Mouse (Mus musculus): ENCODE data around the gene Atg10.

The Atg10 gene

DNA sequence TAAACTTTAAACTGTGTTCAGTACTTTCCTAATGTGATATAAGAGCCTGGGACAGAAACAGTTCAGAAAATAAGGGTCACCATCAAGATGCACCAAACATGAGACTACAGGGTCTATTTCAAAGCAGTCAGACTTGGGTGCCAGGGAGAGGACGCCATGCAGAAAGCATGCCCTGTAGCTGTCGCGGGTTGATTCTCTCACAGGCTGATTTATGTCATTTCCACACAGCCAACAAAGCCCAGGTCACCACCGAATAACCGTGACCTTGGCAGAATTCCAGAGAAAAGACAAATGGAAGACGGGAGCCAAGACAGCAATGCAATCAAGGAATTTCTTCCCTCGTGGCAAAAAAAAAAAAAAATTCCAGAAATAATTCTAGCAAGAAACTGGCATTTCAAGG lies 94.7 kb downstream of the Atg10 start:
- DNase-seq (ENCODE audit: low spot score in 2 of 2) = no peak

GRCm38 (mm10) chr13:91128581-91128980 lies 95.2 kb downstream of the Atg10 start:
- DNase-seq (ENCODE audit: low spot score in 2 of 2) = no peak

DNA sequence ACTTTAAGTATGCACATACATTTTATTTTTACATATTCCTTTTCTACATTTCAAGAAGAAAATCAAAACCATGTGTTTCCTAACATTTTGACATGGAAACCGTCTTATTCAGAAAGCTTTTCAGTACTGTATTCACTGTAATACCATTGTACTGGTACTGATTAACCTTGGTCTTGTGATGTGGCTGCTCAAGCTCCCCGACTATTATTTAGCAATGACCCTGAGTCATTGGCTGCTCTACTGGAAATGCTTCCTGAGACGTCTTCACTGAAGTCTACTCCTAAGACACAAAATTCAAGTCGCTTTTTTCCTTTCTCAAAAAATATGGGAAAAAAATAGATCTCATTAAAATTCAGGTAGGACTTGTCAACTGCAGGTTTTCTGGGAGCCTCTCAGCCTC lies 105.6 kb downstream of the Atg10 start:
- no peak for DNase-seq (ENCODE audit: low spot score in 2 of 2)

GRCm38 (mm10) chr13:91114880-91115279 lies 108.9 kb downstream of the Atg10 start:
- no peak for DNase-seq (ENCODE audit: low spot score in 2 of 2)

DNA sequence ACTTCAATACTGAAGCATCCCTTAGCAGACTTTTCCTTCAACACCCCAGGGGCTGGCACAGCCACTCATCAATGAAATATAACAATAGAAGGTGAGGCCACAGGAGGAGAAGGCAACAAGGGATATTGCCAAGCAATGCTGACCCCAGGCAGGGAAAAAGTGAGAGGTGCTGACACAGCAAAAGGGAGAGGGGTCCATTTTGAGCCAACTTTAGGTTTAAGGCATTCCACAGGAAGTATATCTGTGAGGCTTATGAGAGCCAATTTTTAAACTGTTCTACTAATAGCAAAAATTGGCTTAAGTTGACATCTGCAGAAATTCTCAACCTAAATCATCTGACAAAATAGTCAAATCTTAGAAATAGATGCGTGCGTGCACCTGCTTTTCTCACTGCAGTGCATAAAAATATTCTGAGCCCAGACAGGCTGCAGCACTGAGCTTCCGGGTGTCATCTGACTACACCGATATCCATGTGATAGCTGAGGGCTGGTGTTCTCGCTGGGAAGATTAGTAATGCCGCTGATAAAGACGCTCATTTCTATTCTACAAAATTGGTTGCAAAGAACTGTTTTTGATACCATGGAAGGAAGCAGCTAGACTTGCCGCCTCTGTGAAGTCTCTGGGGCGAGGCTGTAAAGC lies 116.3 kb downstream of the Atg10 start:
- no peak for DNase-seq (ENCODE audit: low spot score in 2 of 2)

DNA sequence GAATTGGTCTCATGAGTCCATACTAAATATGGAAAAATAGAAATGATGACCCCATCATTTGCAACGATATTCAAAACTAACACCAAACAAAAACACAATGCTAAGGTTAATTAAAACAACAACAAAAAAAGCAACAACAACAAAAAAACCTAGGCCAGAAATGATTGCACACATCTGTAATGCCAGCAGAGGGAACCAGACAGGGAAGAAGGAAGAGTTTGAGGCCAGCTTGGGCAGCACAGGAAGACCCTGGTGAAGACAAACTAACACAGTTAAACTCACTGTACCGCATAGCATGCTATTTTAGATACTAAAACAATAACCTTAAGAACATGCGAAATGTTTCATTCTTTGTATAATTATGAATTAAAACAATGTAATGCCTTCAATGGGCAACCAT lies 121.5 kb downstream of the Atg10 start:
- DNase-seq (ENCODE audit: low spot score in 2 of 2) = no peak

DNA sequence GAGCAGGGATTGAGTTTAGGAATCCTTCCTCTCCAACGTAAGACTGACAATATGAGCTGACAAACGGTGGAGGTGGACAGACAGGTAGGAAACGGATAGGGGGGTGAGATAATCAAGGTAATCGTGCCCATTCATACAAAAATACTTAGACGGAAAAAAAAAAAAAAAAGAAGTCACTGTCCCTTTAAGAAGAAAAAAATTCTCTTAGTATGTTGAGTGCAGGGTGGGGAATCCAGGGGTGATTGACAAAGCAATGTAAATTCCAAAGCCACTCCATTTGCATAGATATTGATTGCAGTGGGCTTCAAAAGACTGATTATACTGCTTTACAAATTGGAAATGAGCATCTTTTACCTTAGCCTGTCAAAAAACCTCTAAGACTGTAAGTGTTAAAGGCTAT lies 123.4 kb downstream of the Atg10 start:
- no peak for DNase-seq (ENCODE audit: low spot score in 2 of 2)

DNA sequence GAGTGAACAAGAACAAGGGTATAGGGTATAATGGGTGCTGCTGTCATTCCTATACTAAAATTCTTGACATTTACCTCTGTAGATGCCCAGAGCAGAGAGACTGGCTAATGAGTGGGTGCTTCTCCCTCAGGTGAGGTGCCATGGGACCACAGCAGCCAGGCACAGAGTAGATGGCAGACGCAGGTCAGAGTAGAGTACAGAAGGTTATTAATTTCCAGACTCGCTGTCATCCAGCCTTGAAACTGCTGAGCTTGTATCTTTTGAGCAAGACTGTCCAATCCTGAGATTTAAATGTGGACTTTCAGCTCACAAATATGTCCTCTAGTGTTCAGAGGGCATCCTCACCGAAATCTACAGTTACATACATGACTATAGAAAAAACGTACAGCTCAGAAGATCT lies 128.9 kb downstream of the Atg10 start:
- no peak for DNase-seq (ENCODE audit: low spot score in 2 of 2)

DNA sequence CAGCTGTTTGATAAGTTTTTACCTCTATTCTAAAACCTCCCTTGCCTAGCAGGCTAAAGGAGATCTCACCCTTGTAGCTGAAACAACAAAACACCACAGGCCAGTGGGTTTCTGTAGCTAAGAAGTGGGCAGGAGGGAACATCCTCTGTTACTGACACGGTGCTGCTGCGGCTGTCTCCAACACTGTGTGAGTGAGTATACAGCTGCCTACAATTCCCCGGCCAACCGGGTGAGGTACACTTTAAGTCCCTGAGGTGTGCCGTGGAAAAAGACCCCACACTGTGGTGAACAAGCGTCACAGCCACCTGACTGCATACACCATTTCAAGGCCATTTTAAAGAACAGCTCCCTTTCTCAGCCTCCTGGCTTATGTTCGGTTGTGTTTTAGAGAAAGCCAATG lies 129.6 kb downstream of the Atg10 start:
- peak; percentile 8 to 15 for DNase-seq (ENCODE audit: low spot score in 2 of 2)

GRCm38 (mm10) chr13:91093610-91094009 lies 130.2 kb downstream of the Atg10 start:
- DNase-seq (ENCODE audit: low spot score in 2 of 2) = no peak

DNA sequence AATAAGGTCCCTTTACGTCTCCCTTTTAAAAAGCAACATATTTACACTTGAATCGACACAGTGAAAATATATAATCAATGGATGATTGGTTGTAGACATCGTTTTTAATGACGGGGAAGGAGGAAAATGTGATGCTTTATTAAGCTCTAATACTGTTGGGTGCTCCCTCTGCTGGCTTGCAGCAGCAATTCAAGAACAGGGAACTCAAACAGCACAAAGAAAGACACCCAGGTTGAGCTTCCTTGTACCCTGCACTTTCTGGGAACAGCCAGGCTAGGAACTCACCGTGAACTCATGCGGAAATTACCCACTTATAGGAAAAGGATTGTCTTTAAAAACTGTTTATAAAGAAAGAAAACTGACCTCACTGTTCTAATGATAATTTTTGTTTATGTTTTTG lies 130.6 kb downstream of the Atg10 start:
- DNase-seq (ENCODE audit: low spot score in 2 of 2) = peak in 1 of 2 experiments; percentile 18

GRCm38 (mm10) chr13:91091731-91092190 lies 132.0 kb downstream of the Atg10 start:
- DNase-seq (ENCODE audit: low spot score in 2 of 2) = no peak

- DNase-seq (ENCODE audit: low spot score in 2 of 2) = no peak
Observed at GRCm38 (mm10) chr13:91090861-91091730, 132.7 kb downstream of the Atg10 start.

- DNase-seq (ENCODE audit: low spot score in 2 of 2) = no peak
Observed at GRCm38 (mm10) chr13:91086361-91086900, 137.3 kb downstream of the Atg10 start.

GRCm38 (mm10) chr13:91072351-91072750 lies 151.4 kb downstream of the Atg10 start:
- no peak for DNase-seq (ENCODE audit: low spot score in 2 of 2)

GRCm38 (mm10) chr13:91060871-91061270 lies 162.9 kb downstream of the Atg10 start:
- no peak for DNase-seq (ENCODE audit: low spot score in 2 of 2)

DNA sequence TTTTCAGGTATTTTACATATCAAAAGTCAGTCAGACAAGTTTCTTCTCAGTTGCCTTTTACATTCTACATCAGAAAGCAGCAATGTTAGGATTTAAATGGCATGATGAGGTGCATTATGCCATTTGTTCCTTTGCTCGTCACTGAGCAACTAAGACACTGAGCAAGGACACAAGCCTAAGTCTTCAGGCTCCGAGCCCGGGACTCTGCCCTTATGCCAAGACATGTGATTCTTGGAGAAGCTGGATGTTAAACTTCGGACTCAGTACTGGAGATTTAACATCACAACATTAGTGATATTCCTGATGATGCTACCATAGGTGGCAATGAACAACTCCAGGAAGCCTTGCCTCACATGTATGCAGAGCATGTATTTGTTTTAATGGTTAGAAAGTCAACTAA lies 175.6 kb downstream of the Atg10 start:
- no peak for DNase-seq (ENCODE audit: low spot score in 2 of 2)

DNA sequence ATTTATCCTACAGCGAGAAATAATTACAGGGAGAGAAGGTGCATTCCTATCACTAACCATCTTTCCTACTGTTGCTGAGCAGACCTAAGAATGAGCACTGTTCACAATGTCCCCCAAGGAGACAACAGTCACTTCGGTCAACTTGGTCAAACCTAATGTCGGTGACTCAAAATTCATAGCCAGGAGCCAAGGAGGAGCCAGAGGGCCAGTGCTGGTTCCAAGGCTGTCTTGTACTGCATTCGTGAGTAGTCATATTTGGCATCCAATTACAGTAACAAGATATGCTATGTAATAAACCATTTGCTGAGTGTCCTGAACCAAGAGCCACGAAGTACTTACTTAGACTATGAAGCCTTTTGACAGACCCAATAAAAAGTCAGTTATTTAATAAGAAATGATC lies 176.9 kb downstream of the Atg10 start:
- no peak for DNase-seq (ENCODE audit: low spot score in 2 of 2)

DNA sequence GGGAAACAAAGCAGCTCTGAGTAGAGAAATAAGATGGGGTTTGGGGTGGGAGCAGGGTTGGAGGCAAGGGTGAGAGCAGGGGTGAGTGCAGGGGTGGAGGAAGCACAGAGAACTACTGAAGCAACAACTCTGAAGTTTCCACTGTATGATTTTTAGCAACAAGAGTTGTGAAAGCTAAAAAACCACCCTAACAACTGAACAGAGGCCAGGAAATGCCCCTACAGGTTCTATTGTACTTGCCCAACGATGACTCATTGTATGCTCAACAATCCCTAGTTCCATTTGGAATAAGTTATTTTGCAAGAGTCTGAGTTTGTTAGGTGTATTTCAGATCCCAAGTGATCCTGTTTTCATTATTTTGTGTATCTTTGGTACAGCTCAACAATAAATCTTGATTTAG lies 182.5 kb downstream of the Atg10 start:
- no peak for DNase-seq (ENCODE audit: low spot score in 2 of 2)

GRCm38 (mm10) chr13:91040421-91040820 lies 183.3 kb downstream of the Atg10 start:
- no peak for DNase-seq (ENCODE audit: low spot score in 2 of 2)

DNA sequence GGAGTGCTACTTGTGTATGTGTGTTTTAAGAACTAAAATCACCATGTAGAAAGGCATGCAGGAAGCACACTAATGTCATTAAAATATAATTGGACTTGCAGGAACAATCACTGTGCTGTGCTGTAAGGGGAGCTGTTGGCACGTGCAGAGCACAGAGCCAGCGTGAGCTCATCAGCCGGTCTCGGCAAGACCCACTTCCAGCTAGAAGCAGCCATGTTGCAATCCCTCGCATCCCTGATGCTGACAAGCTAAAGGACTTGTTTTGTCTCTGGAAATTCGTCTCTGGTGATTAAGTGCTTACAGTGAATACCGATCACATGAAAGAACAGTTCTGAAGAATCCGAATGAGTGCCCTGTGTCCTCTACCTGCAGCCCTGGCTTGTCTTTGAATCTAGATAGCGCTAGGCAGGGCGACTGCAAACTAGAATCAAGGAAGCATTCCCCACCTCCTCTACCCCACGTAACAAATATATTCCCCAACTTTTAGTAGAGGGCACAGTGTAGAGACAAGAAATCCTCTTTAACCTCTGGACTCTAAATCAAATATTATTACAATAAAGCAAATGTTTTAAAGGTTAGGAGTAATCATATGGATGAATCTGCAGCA lies 184.5 kb downstream of the Atg10 start:
- no peak for DNase-seq (ENCODE audit: low spot score in 2 of 2)

GRCm38 (mm10) chr13:91038636-91039035 lies 185.1 kb downstream of the Atg10 start:
- DNase-seq (ENCODE audit: low spot score in 2 of 2) = no peak

Measured in spleen, postnatal 36 days (tissue).